Mouse (Mus musculus) midbrain, postnatal 0 days (tissue): ENCODE results near the gene Rps6kc1. TPM values are rescaled to one million over a fixed set of nuclear protein-coding genes. Genes with fewer than 3 reads are reported as not detected.

Experiments used
- ATAC-seq: fragments of 200-750 bp; cut with Nextera tagmentation; 2 replicates; pipeline ENCODE4 v1.8.0; 2017; ENCODE audit warnings: moderate number of reproducible peaks, mild to moderate bottlenecking, moderate TSS enrichment, moderate library complexity; ENCODE audit not compliant: low FRiP score
- DNase-seq: peaks from one replicate; pipeline ENCODE4 v3.0.0-alpha.2; 2015; ENCODE audit warnings: low spot score
- H3K27ac ChIP-seq: fragments of 300-500 bp; sonication (generic); 2 replicates; pipeline ENCODE4 v1.5.1; 2014; ENCODE audit warnings: low read depth, mild to moderate bottlenecking, low read length, mixed read lengths
- H3K27me3 ChIP-seq: fragments of 300-500 bp; sonication (generic); 2 replicates; pipeline ENCODE4 v1.6.1; 2014; ENCODE audit warnings: low read length, control low read depth, mixed read lengths; ENCODE audit not compliant: insufficient read depth
- H3K36me3 ChIP-seq: fragments of 300-500 bp; sonication (generic); 2 replicates; pipeline ENCODE4 v1.6.1; 2014; ENCODE audit warnings: low read length, control low read depth, mixed read lengths; ENCODE audit not compliant: insufficient read depth
- H3K4me1 ChIP-seq: fragments of 300-500 bp; sonication (generic); 2 replicates; pipeline ENCODE4 v1.6.1; 2014; ENCODE audit warnings: mild to moderate bottlenecking, control low read depth, antibody characterized with exemption, low read length, mixed read lengths; ENCODE audit not compliant: insufficient read depth
- H3K4me2 ChIP-seq: fragments of 300-500 bp; sonication (generic); 2 replicates; pipeline ENCODE4 v1.6.1; 2014; ENCODE audit warnings: low read depth, mild to moderate bottlenecking, low read length, mixed read lengths; ENCODE audit not compliant: poor library complexity, severe bottlenecking
- H3K4me3 ChIP-seq: fragments of 300-500 bp; sonication (generic); 2 replicates; pipeline ENCODE4 v1.5.1; 2014; ENCODE audit warnings: low read depth, mild to moderate bottlenecking, low read length, moderate library complexity
- H3K9ac ChIP-seq: fragments of 300-500 bp; sonication (generic); replicated peaks from 2 replicates; pipeline ENCODE4 v1.6.1; 2014; ENCODE audit warnings: mild to moderate bottlenecking, low read length, moderate library complexity, mixed read lengths; ENCODE audit not compliant: poor library complexity, severe bottlenecking
- H3K9me3 ChIP-seq: fragments of 300-500 bp; sonication (generic); 2 replicates; pipeline ENCODE4 v1.6.1; 2016; ENCODE audit warnings: low read length, control low read depth
- CTCF ChIP-seq: IDR thresholded peaks from 2 replicates; pipeline ENCODE4 v1.5.1; 2016; ENCODE audit warnings: antibody characterized with exemption, mild to moderate bottlenecking
- WGBS: fragments of 180-500 bp; shearing (Covaris S2); extraction: QIAGEN DNeasy Blood & Tissue Kit; methylation state at CpG from one replicate; pipeline ENCODE4 v1.1.7; 2014; 5-methylcytosine and 5-hydroxymethylcytosine counted together
- polyA plus RNA-seq: library from polyadenylated mRNA; unstranded; fragments of >200 nt; fragmentation: Nextera tagmentation; extraction: Ambion mirVana; gene quantifications from 2 replicates; pipeline ENCODE4 v1.2.1, GENCODE M21; 2015
- total RNA-seq: library from RNA; depleted of rRNA; stranded (reverse); fragments of >200 nt; gene quantifications from 2 replicates; pipeline ENCODE4 v1.2.3, GENCODE M21; 2014

The Rps6kc1 gene
- total and polyA plus RNA-seq, 2 experiments from 2014 or later: 26.9 to 44.7 TPM

DNA sequence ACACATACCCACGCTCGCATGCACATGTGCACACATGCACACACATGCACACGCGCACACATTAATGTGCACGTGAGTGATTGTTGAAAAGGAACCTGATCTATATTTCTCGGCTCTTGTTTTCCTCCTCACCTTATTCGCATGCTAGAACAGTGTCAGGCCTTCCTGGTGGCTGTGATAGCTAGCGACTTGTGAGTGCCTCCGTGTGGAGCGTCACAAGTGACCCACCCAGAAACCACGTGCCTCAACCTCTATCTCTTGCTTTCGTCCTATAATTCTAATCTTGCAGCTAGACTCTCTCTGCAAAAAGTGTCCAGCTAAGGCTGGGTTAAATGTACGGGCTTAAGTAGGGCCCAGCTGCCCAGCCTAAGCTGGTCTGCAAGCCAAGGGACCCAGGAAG, 253.3 kb downstream of the Rps6kc1 start:
- H3K36me3 ChIP-seq: no peaks in the 10 kb centered on the region
- no peak overlapping the region for H3K27ac ChIP-seq
- H3K9ac ChIP-seq: no peak overlapping the region
- no peaks in the 10 kb centered on the region for H3K27me3 ChIP-seq
- H3K4me3 ChIP-seq: no peak overlapping the region
- 90% methylated on average over 13 of the region's 13 CpGs for WGBS
- H3K9me3 ChIP-seq: no peaks in the 10 kb centered on the region
- ATAC-seq (no peak), DNase-seq (no peak)
- H3K4me2 ChIP-seq: no peak overlapping the region
- TF ChIP-seq CTCF: no peak
- H3K4me1 ChIP-seq: peaks cover 2% of the 10 kb centered on the region; the same call in 1 of the 2 replicates

DNA sequence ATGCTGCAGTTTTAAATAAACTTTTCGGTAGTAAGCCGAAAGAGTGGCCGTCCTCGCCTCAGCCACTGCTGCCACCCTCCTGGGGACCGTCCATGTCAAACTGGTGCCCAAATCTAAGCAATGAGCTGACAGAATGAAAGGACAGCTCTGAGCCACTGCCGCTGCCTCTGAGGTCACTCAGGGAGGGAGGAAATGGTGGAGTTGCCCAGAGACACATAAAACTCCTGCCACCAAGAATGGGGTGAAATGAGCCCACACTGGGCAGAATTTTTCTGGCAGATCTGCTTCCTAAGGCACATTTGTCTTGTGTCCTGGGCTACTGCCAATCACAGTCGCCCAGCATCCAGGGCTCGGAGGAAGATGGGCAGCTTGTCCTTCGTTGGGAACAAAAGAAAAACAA, 255.5 kb downstream of the Rps6kc1 start:
- Histone ChIP-seq H3K4me2 (no peak overlapping the region), H3K9me3 (no peaks in the 10 kb centered on the region), H3K9ac (no peak overlapping the region), H3K27ac (no peak overlapping the region), H3K4me1 (no peaks in the 10 kb centered on the region), H3K27me3 (no peaks in the 10 kb centered on the region), H3K36me3 (no peaks in the 10 kb centered on the region), H3K4me3 (no peak overlapping the region)
- DNase-seq (peak; percentile 74), ATAC-seq (0 out of 2 replicates have a peak, but pooled peaks have one; percentile 54)
- TF ChIP-seq CTCF: no peak
- WGBS: 47% methylated on average over 9 of the region's 9 CpGs

DNA sequence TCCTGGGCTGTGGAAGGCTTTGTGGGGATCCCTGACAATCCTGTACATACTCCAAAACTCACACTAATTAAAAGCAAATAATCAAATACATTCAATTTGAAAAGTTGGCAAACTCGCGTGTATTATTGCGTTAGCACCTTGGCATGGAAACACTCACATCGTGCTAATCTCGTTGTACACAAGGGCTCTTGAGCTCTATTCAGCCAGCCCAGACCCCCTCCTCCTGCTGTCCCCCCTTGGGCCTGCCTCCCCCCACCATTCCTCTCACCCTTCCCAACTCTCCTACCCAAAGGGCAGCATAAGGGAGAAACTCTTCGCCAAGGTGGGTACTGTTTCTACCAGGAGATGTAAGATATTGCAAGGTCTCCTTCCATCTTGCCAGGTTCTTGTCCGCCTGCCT, 255.9 kb downstream of the Rps6kc1 start:
- Histone ChIP-seq H3K4me2 (no peak overlapping the region), H3K4me3 (no peak overlapping the region), H3K27ac (no peak overlapping the region), H3K4me1 (no peaks in the 10 kb centered on the region), H3K9me3 (no peaks in the 10 kb centered on the region), H3K27me3 (no peaks in the 10 kb centered on the region), H3K9ac (no peak overlapping the region), H3K36me3 (no peaks in the 10 kb centered on the region)
- WGBS: 58% methylated on average over 7 of the region's 7 CpGs
- DNase-seq (no peak), ATAC-seq (no peak)
- no peak for TF ChIP-seq CTCF

DNA sequence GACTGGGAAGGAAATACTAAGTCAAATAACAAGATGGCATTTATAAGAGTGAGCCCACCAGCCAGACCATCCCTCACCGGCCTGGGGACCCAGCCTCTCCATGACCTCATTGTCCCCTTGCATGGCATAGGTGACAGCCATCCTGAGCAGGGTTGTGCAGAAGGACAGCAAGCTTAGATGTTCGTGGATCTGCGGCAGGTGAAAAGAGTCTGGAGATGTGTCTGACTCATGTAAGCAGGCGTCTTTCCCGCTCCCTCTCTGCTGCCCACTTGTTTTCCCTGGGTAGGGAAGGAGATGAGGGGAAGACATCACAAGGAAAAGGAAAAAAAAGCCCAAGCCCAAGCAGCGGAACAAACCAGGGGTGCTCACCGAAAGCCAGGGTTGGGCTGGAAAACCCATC, 256.5 kb downstream of the Rps6kc1 start:
- ATAC-seq (no peak), DNase-seq (no peak)
- no peak overlapping the region for H3K4me2 ChIP-seq
- TF ChIP-seq CTCF: no peak
- H3K36me3 ChIP-seq: no peaks in the 10 kb centered on the region
- no peak overlapping the region for H3K27ac ChIP-seq
- no peak overlapping the region for H3K4me3 ChIP-seq
- no peaks in the 10 kb centered on the region for H3K4me1 ChIP-seq
- no peaks in the 10 kb centered on the region for H3K9me3 ChIP-seq
- no peak overlapping the region for H3K9ac ChIP-seq
- no peaks in the 10 kb centered on the region for H3K27me3 ChIP-seq
- WGBS: 81% methylated on average over 7 of the region's 7 CpGs

DNA sequence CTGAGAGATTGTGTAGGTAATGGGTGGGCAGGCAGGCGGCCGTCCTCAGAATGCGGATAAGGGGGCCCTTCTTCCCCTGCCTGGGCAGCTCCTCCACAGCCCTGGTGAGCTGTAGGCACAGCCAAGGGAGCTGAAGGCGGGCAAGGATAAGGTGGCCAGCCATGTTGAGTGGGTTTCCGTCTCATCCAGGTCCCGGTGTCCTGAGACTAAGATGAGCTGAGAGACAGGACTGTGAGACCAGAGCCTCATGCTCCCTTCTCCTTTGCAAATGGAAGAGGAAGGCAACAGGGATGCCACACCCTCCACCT, 256.9 kb downstream of the Rps6kc1 start:
- TF ChIP-seq CTCF: no peak
- H3K27ac ChIP-seq: no peak overlapping the region
- no peak overlapping the region for H3K4me2 ChIP-seq

DNA sequence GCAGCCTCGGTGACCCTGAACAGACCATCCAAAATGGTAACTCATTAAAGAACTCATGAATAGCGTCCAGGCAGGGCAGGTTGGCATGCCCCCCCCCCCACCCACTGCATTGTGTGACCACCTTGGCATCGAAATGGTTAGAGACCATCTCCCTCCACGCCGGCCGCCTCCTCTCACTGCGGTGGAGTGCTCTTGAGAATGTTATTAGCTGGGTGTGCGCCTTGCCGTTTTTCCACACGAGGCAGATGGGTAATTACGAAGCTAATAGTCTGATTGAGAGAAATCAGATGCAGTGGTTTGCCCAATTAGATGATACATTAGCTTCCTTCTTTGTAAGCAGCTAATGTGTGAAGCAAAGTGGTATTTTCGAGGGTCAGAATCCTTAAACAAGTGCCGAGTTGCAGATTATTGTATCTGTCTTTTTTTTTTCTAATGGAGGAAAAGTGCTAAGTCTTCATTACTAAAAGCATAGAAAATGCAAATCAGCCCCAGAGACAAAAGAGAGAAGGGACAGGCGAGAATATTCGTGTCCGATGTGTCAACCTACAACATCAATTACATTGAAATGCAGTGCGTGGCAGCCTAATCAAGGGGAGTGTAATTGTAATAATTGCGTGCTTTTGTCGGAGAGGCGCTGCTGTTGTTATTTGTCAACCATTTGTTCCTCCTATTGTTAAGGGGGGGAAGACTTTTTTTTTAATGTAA, 257.4 kb downstream of the Rps6kc1 start:
- Histone ChIP-seq H3K27me3 (no peaks in the 10 kb centered on the region), H3K4me3 (no peak overlapping the region), H3K4me1 (no peaks in the 10 kb centered on the region), H3K9me3 (no peaks in the 10 kb centered on the region), H3K4me2 (no peak overlapping the region), H3K36me3 (no peaks in the 10 kb centered on the region), H3K9ac (no peak overlapping the region), H3K27ac (no peak overlapping the region)
- DNase-seq: peak; percentile 33
- no peak for ATAC-seq
- no peak for TF ChIP-seq CTCF
- whole genome bisulfite sequencing: 83% methylated on average over 20 of the region's 20 CpGs

More for the DNA sequence above, 256.9 kb downstream of the Rps6kc1 start:
- Histone ChIP-seq H3K36me3 (no peaks in the 10 kb centered on the region), H3K9ac (no peak overlapping the region), H3K4me1 (no peaks in the 10 kb centered on the region), H3K9me3 (no peaks in the 10 kb centered on the region), H3K27me3 (no peaks in the 10 kb centered on the region), H3K4me3 (no peak overlapping the region)
- ATAC-seq (no peak), DNase-seq (no peak)
- WGBS: 86% methylated on average over 6 of the region's 6 CpGs
